Mouse (Mus musculus): Measurements from ENCODE around the gene Vps35l. TPM values are rescaled to one million over a fixed set of nuclear protein-coding genes. Genes with fewer than 3 reads are reported as not detected.
A peak's percentile ranks its signal among the peaks of the same experiment; 100 is the strongest.

Gene Vps35l
- polyA plus RNA-seq, 1 experiment from 2014 or later: 44.8 TPM

- Histone ChIP-seq H3K9me3 (replicated peaks) (no peaks in the 10 kb centered on the region), H3K36me3 (peaks cover 25% of the 10 kb centered on the region)
- ATAC-seq (replicated peaks; ENCODE audit: insufficient number of reproducible peaks, insufficient read depth, low FRiP score, low read depth): no peak
These were observed 61.8 kb downstream of the Vps35l start for GRCm38 (mm10) chr7:118801791-118802190.

GRCm38 (mm10) chr7:118803425-118803824 is 63.4 kb downstream of the Vps35l start:
- no peaks in the 10 kb centered on the region for H3K27me3 ChIP-seq
- 85% methylated on average over 8 of the region's 8 CpGs for WGBS
- no peak overlapping the region for H3K4me2 ChIP-seq
- H3K36me3 ChIP-seq: peaks cover 25% of the 10 kb centered on the region
- no peak overlapping the region for H3K27ac ChIP-seq
- no peak overlapping the region for H3K4me3 ChIP-seq
- H3K9ac ChIP-seq: no peak overlapping the region
- no peak for ATAC-seq (replicated peaks; ENCODE audit: insufficient number of reproducible peaks, insufficient read depth, low FRiP score, low read depth)
- H3K4me1 ChIP-seq (replicated peaks): peaks cover 12% of the 10 kb centered on the region
- no peaks in the 10 kb centered on the region for H3K9me3 ChIP-seq (replicated peaks)

More at GRCm38 (mm10) chr7:118801791-118802190, 61.8 kb downstream of the Vps35l start:
- Histone ChIP-seq H3K4me3 (no peak overlapping the region), H3K4me2 (no peak overlapping the region), H3K27ac (no peak overlapping the region), H3K4me1 (replicated peaks) (0 out of 2 replicates have a peak, but pooled peaks cover 3% of the 10 kb centered on the region), H3K9ac (no peak overlapping the region), H3K27me3 (no peaks in the 10 kb centered on the region)
- WGBS: 83% methylated on average over 3 of the region's 3 CpGs

- peaks cover 12% of the 10 kb centered on the region for H3K4me1 ChIP-seq (replicated peaks)
- H3K27me3 ChIP-seq: no peaks in the 10 kb centered on the region
- ATAC-seq (replicated peaks; ENCODE audit: insufficient number of reproducible peaks, insufficient read depth, low FRiP score, low read depth): peak; percentile 68
- no peaks in the 10 kb centered on the region for H3K9me3 ChIP-seq (replicated peaks)
- H3K36me3 ChIP-seq: peaks cover 14% of the 10 kb centered on the region
- H3K9ac ChIP-seq: no peak overlapping the region
- H3K4me3 ChIP-seq: no peak overlapping the region
- WGBS: 41% methylated on average over 16 of the region's 16 CpGs
- H3K4me2 ChIP-seq: no peak overlapping the region
- H3K27ac ChIP-seq: peak overlapping the region; percentile 67
These were observed 66.8 kb downstream of the Vps35l start for GRCm38 (mm10) chr7:118806631-118807411.

- no peak overlapping the region for H3K9ac ChIP-seq
- peak overlapping the region; percentile 67 for H3K27ac ChIP-seq
- no peaks in the 10 kb centered on the region for H3K27me3 ChIP-seq
- 58% methylated on average over 8 of the region's 8 CpGs for WGBS
- H3K36me3 ChIP-seq: peaks cover 5% of the 10 kb centered on the region; the same call in 1 of the 2 replicates
- H3K4me3 ChIP-seq: no peak overlapping the region
- no peaks in the 10 kb centered on the region for H3K9me3 ChIP-seq (replicated peaks)
- peaks cover 12% of the 10 kb centered on the region for H3K4me1 ChIP-seq (replicated peaks)
- ATAC-seq (replicated peaks; ENCODE audit: insufficient number of reproducible peaks, insufficient read depth, low FRiP score, low read depth): no peak
- no peak overlapping the region for H3K4me2 ChIP-seq
These were observed 67.9 kb downstream of the Vps35l start for GRCm38 (mm10) chr7:118807899-118808298.

- H3K9ac ChIP-seq: no peak overlapping the region
- H3K4me3 ChIP-seq: no peak overlapping the region
- peaks cover 8% of the 10 kb centered on the region; the same call in 1 of the 2 replicates for H3K36me3 ChIP-seq
- ATAC-seq (replicated peaks; ENCODE audit: insufficient number of reproducible peaks, insufficient read depth, low FRiP score, low read depth): no peak
- H3K27me3 ChIP-seq: no peaks in the 10 kb centered on the region
- 68% methylated on average over 12 of the region's 12 CpGs for WGBS
- H3K27ac ChIP-seq: no peak overlapping the region
- H3K4me1 ChIP-seq (replicated peaks): peaks cover 12% of the 10 kb centered on the region
- no peaks in the 10 kb centered on the region for H3K9me3 ChIP-seq (replicated peaks)
- no peak overlapping the region for H3K4me2 ChIP-seq
These were observed 71.5 kb downstream of the Vps35l start for GRCm38 (mm10) chr7:118811407-118812106.

GRCm38 (mm10) chr7:118813592-118813991 is 73.6 kb downstream of the Vps35l start:
- H3K36me3 ChIP-seq: peaks cover 8% of the 10 kb centered on the region; the same call in 1 of the 2 replicates
- ATAC-seq (replicated peaks; ENCODE audit: insufficient number of reproducible peaks, insufficient read depth, low FRiP score, low read depth): no peak

GRCm38 (mm10) chr7:118816275-118816674 is 76.2 kb downstream of the Vps35l start:
- no peaks in the 10 kb centered on the region for H3K9me3 ChIP-seq (replicated peaks)
- H3K4me2 ChIP-seq: no peak overlapping the region
- 93% methylated on average over 3 of the region's 3 CpGs for WGBS
- H3K27ac ChIP-seq: no peak overlapping the region
- H3K4me1 ChIP-seq (replicated peaks): peaks cover under 1% of the 10 kb centered on the region
- no peak overlapping the region for H3K9ac ChIP-seq
- no peak overlapping the region for H3K4me3 ChIP-seq
- peaks cover 8% of the 10 kb centered on the region; the same call in 1 of the 2 replicates for H3K36me3 ChIP-seq
- no peaks in the 10 kb centered on the region for H3K27me3 ChIP-seq
- no peak for ATAC-seq (replicated peaks; ENCODE audit: insufficient number of reproducible peaks, insufficient read depth, low FRiP score, low read depth)

More at GRCm38 (mm10) chr7:118813592-118813991, 73.6 kb downstream of the Vps35l start:
- H3K4me2 ChIP-seq: no peak overlapping the region
- H3K4me1 ChIP-seq (replicated peaks): no peaks in the 10 kb centered on the region
- H3K9me3 ChIP-seq (replicated peaks): no peaks in the 10 kb centered on the region
- no peak overlapping the region for H3K9ac ChIP-seq
- H3K27me3 ChIP-seq: no peaks in the 10 kb centered on the region
- H3K4me3 ChIP-seq: no peak overlapping the region
- H3K27ac ChIP-seq: no peak overlapping the region
- WGBS: 90% methylated on average over 4 of the region's 4 CpGs

- no peak overlapping the region for H3K4me2 ChIP-seq
- H3K4me3 ChIP-seq: no peak overlapping the region
- no peaks in the 10 kb centered on the region for H3K27me3 ChIP-seq
- peaks cover 8% of the 10 kb centered on the region; the same call in 1 of the 2 replicates for H3K36me3 ChIP-seq
- H3K9ac ChIP-seq: no peak overlapping the region
- peaks cover 9% of the 10 kb centered on the region for H3K4me1 ChIP-seq (replicated peaks)
- H3K27ac ChIP-seq: no peak overlapping the region
- WGBS: 86% methylated on average over 7 of the region's 7 CpGs
- no peak for ATAC-seq (replicated peaks; ENCODE audit: insufficient number of reproducible peaks, insufficient read depth, low FRiP score, low read depth)
- H3K9me3 ChIP-seq (replicated peaks): no peaks in the 10 kb centered on the region
These were observed 77.7 kb downstream of the Vps35l start for GRCm38 (mm10) chr7:118817741-118818140.

- Histone ChIP-seq H3K4me1 (replicated peaks) (peaks cover 9% of the 10 kb centered on the region), H3K27me3 (no peaks in the 10 kb centered on the region), H3K27ac (no peak overlapping the region), H3K4me3 (no peak overlapping the region), H3K36me3 (0 out of 2 replicates have a peak, but pooled peaks cover 8% of the 10 kb centered on the region), H3K9me3 (replicated peaks) (no peaks in the 10 kb centered on the region), H3K9ac (no peak overlapping the region), H3K4me2 (no peak overlapping the region)
- 80% methylated on average over 1 of the region's 1 CpGs for WGBS
- ATAC-seq (replicated peaks; ENCODE audit: insufficient number of reproducible peaks, insufficient read depth, low FRiP score, low read depth): no peak
These were observed 79.6 kb downstream of the Vps35l start for GRCm38 (mm10) chr7:118819666-118820065.

GRCm38 (mm10) chr7:118821356-118821755 is 81.3 kb downstream of the Vps35l start:
- H3K4me2 ChIP-seq: no peak overlapping the region
- peak overlapping the region; percentile 37 for H3K27ac ChIP-seq
- 47% methylated on average over 7 of the region's 7 CpGs for WGBS
- no peaks in the 10 kb centered on the region for H3K27me3 ChIP-seq
- no peaks in the 10 kb centered on the region for H3K9me3 ChIP-seq (replicated peaks)
- H3K4me1 ChIP-seq (replicated peaks): peaks cover 9% of the 10 kb centered on the region
- no peak overlapping the region for H3K4me3 ChIP-seq
- no peak overlapping the region for H3K9ac ChIP-seq
- ATAC-seq (replicated peaks; ENCODE audit: insufficient number of reproducible peaks, insufficient read depth, low FRiP score, low read depth): no peak
- peaks cover 4% of the 10 kb centered on the region for H3K36me3 ChIP-seq

- H3K36me3 ChIP-seq: peaks cover 7% of the 10 kb centered on the region
- H3K9me3 ChIP-seq (replicated peaks): no peaks in the 10 kb centered on the region
- 81% methylated on average over 12 of the region's 12 CpGs for WGBS
- ATAC-seq (replicated peaks; ENCODE audit: insufficient number of reproducible peaks, insufficient read depth, low FRiP score, low read depth): no peak
- H3K9ac ChIP-seq: no peak overlapping the region
- no peak overlapping the region for H3K27ac ChIP-seq
- no peak overlapping the region for H3K4me3 ChIP-seq
- peaks cover 9% of the 10 kb centered on the region for H3K4me1 ChIP-seq (replicated peaks)
- H3K27me3 ChIP-seq: no peaks in the 10 kb centered on the region
- no peak overlapping the region for H3K4me2 ChIP-seq
These were observed 82.0 kb downstream of the Vps35l start for GRCm38 (mm10) chr7:118821887-118822556.
